Mouse (Mus musculus): ENCODE data around the gene Xrcc4. TPM values are rescaled to one million over a fixed set of nuclear protein-coding genes. Genes with fewer than 3 reads are reported as not detected.
A peak's percentile ranks its signal among the peaks of the same experiment; 100 is the strongest.
"Not testable (repeated sequence)": the region's sequence is repeated elsewhere in the genome, so short reads cannot be mapped to it uniquely, and the experiment has no call there.

The Xrcc4 gene
- polyA plus RNA-seq, 1 experiment from 2014 or later: 15.5 TPM

DNA sequence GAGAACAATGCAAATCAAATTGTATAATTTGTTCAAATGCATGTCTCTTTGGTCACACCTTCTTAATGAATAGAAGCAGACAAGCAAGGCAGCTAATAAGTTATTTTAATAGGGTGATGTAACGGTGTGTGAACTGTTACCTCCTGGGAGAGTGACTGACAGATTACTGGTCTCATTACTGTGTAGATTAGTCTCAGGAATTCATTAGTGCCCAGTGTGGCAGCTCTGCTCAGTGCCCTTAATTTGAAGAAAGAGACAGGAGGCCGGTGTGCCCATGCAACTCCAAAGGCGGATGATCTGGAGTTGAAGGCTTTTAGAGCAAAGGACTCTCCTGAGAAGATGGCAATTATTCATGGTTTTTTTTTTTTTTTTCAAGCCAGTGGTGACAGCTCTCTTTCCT is 291.7 kb downstream of the Xrcc4 start:
- 54% methylated on average over 3 of the region's 3 CpGs for WGBS
- Histone ChIP-seq H3K9ac (no peak overlapping the region), H3K27me3 (no peaks in the 10 kb centered on the region)

DNA sequence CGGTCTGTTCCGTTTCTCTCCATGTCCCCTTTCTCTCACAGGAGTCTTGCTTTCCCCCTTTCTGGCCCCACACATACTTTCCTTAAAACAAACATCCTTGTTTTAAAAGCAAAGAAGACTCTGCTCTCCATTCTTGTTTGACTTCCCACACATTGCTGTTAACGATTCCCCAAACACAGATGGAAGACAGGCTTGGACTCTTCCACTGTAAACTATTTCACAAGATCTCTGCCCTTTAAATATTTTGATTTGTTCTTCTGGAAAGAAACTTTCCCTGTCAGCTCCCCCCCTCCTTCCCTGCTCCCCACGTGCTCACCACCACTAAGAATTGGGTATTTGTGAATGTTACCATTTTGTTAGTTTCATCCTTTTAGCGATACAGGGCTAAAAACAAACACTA is 297.9 kb downstream of the Xrcc4 start:
- Histone ChIP-seq H3K27ac (no peak overlapping the region), H3K4me2 (no peak overlapping the region), H3K4me3 (no peak overlapping the region), H3K36me3 (no peaks in the 10 kb centered on the region), H3K9me3 (no peaks in the 10 kb centered on the region), H3K27me3 (no peaks in the 10 kb centered on the region), H3K4me1 (peaks cover 8% of the 10 kb centered on the region; the same call in 1 of the 2 replicates), H3K9ac (no peak overlapping the region)
- no peak for ATAC-seq (ENCODE audit: borderline replicate concordance, extremely low read depth, low FRiP score, low TSS enrichment)
- 24% methylated on average over 5 of the region's 5 CpGs for WGBS

More for the DNA sequence above, 291.7 kb downstream of the Xrcc4 start:
- Histone ChIP-seq H3K4me3 (no peak overlapping the region), H3K36me3 (no peaks in the 10 kb centered on the region), H3K4me1 (no peaks in the 10 kb centered on the region), H3K27ac (no peak overlapping the region), H3K9me3 (no peaks in the 10 kb centered on the region), H3K4me2 (no peak overlapping the region)
- no peak for ATAC-seq (ENCODE audit: borderline replicate concordance, extremely low read depth, low FRiP score, low TSS enrichment)

DNA sequence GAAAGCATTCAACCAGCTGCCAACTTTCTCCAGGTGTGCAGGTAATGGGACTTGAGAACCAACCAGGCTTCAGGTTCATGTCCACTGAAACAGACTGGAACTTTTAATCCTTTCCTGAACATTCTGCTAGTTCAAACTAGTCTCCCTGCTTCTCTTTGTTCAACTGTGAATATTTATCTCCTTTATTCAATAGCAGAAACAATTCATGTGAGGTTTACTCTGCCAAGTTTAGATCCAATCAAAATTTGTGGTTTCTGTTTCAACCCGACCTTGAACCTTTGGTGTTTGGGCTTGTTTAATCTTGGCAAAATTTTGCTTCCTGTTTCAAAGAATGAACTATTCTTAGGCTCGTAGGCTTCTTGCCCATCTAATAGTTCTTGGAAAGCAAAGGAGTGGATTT is 306.5 kb downstream of the Xrcc4 start:
- no peaks in the 10 kb centered on the region for H3K9me3 ChIP-seq
- H3K27ac ChIP-seq: no peak overlapping the region
- no peak overlapping the region for H3K4me2 ChIP-seq
- ATAC-seq (ENCODE audit: borderline replicate concordance, extremely low read depth, low FRiP score, low TSS enrichment): no peak
- no peaks in the 10 kb centered on the region for H3K4me1 ChIP-seq
- H3K9ac ChIP-seq: no peak overlapping the region
- H3K27me3 ChIP-seq: no peaks in the 10 kb centered on the region
- 24% methylated on average over 2 of the region's 2 CpGs for WGBS
- no peaks in the 10 kb centered on the region for H3K36me3 ChIP-seq
- H3K4me3 ChIP-seq: no peak overlapping the region

DNA sequence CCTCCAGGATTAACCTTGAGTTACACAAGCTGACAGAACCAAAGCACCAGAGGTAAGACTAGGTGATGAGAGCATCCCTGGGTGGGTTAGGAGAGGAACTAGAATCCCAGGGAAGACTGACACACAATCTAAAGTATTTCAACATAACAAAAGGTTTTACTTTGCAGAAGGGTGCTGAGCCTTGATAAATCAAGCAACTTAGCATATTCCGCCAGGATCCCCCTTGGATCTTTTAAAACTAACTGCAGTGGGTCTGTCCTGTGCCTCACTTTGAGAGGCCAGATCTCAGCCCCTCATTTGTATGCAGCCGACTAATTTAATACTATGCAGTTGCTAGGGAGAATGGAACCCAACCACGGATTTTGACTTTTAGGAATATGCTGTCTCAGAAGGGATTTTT is 309.1 kb downstream of the Xrcc4 start:
- H3K4me2 ChIP-seq: no peak overlapping the region
- H3K36me3 ChIP-seq: no peaks in the 10 kb centered on the region
- no peak overlapping the region for H3K9ac ChIP-seq
- 69% methylated on average over 3 of the region's 3 CpGs for WGBS
- H3K27me3 ChIP-seq: no peaks in the 10 kb centered on the region
- no peaks in the 10 kb centered on the region for H3K9me3 ChIP-seq
- no peak overlapping the region for H3K27ac ChIP-seq
- H3K4me3 ChIP-seq: no peak overlapping the region
- H3K4me1 ChIP-seq: no peaks in the 10 kb centered on the region
- no peak for ATAC-seq (ENCODE audit: borderline replicate concordance, extremely low read depth, low FRiP score, low TSS enrichment)

DNA sequence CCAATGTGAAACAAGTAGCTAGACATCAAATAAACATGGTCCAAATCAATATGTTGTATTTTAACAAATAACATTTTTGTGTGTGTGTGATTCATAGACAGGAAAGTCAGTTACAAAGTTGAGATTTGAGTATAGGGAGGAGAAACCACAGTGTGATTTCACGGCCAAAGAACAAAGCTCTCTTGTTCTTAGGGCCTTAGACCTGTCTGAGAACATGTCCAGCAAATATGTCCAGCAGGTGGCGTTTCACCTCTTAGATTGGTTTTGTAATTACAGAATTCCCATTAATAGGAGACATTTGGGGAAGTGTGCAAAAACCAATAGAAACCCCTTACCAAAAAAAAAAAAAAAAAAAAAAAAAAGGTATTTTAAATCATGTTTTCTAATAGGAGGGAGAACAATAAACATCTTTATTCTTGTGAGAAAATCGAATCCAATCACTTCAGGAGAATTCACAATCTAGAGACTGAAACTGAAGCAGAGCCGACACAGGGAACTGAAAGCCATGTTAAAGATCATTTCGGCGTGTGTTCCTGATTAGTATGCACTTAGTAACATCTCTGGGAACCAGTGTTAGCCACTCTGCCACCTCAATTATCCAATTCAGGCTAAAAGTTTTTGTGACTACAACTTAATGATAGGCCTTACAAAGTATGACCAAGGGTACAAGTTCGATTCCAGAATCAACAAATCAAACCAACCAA is 310.0 kb downstream of the Xrcc4 start:
- Histone ChIP-seq H3K4me1 (no peaks in the 10 kb centered on the region), H3K36me3 (no peaks in the 10 kb centered on the region), H3K4me2 (no peak overlapping the region), H3K9me3 (no peaks in the 10 kb centered on the region), H3K4me3 (no peak overlapping the region), H3K27me3 (no peaks in the 10 kb centered on the region), H3K27ac (no peak overlapping the region), H3K9ac (no peak overlapping the region)
- no peak for ATAC-seq (ENCODE audit: borderline replicate concordance, extremely low read depth, low FRiP score, low TSS enrichment)
- 64% methylated on average over 7 of the region's 7 CpGs for WGBS

DNA sequence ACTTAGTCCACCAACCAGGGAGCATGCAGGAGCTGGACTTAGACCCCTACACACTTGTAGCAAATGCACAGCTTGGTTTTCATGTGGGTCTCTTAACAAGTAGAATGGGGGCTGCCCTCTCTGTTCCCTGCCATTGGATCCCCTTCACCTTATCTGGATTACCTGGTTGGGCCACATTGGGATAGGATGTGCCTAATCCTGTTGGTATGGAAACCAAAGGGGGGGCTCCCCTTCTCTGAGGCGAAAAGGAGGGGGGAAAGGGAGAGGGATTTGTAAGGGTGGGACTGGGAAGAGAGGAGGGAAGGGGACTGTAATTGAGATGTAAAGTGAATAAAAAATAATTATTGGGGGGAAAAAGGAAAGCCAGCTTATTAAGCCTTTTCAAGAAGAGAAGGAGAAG is 311.6 kb downstream of the Xrcc4 start:
- no peak overlapping the region for H3K4me2 ChIP-seq
- H3K9me3 ChIP-seq: no peaks in the 10 kb centered on the region
- no peaks in the 10 kb centered on the region for H3K27me3 ChIP-seq
- H3K9ac ChIP-seq: no peak overlapping the region
- no peak overlapping the region for H3K4me3 ChIP-seq
- H3K36me3 ChIP-seq: no peaks in the 10 kb centered on the region
- H3K27ac ChIP-seq: no peak overlapping the region
- ATAC-seq (ENCODE audit: borderline replicate concordance, extremely low read depth, low FRiP score, low TSS enrichment): no peak
- 64% methylated on average over 1 of the region's 1 CpGs for WGBS
- H3K4me1 ChIP-seq: no peaks in the 10 kb centered on the region

DNA sequence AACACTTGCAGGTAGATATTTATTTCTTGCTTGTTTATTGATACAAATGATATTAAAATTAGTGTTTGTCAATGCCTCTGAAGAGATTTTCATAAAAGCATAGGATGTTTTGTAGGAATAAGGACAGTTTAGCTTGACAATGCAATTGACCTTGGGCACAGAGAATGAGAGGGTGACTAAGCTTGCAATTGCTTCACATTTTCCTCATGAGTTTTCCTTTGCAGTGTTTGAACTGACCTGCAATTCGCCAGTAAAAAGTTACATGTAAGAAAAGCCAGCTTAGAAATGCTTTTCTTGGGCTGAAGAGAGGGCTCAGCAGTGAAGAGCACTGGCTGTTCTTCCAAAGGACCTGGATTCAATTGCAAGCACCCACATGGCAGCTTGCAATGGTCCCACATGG is 312.3 kb downstream of the Xrcc4 start:
- Histone ChIP-seq H3K27me3 (no peaks in the 10 kb centered on the region), H3K9ac (no peak overlapping the region), H3K9me3 (no peaks in the 10 kb centered on the region), H3K36me3 (no peaks in the 10 kb centered on the region), H3K4me1 (no peaks in the 10 kb centered on the region), H3K27ac (no peak overlapping the region), H3K4me3 (no peak overlapping the region), H3K4me2 (no peak overlapping the region)
- no peak for ATAC-seq (ENCODE audit: borderline replicate concordance, extremely low read depth, low FRiP score, low TSS enrichment)
- WGBS: 82% methylated on average over 1 of the region's 1 CpGs

DNA sequence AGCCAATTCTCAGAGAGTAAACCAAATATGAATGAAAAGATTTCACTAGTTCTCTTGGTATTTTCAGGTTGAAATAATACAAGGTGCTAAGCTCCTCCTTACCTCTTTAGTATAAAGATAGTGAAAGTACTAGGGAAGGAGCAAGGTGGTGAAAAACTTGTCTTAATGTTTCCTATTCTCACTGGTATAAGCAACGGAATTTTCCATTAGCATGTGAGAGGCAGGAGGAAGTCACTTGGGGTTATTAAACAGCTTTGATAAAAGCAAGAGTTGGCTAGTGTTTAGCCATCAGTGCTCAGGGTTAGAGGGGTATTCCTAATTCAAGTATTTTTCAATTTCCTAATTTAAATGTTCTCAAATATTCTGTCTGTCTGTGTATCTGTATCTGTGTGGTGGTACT is 322.9 kb downstream of the Xrcc4 start:
- Histone ChIP-seq H3K4me3 (no peak overlapping the region), H3K27me3 (no peaks in the 10 kb centered on the region), H3K36me3 (no peaks in the 10 kb centered on the region), H3K4me2 (no peak overlapping the region), H3K9me3 (no peaks in the 10 kb centered on the region), H3K9ac (no peak overlapping the region), H3K4me1 (no peaks in the 10 kb centered on the region), H3K27ac (no peak overlapping the region)
- WGBS: 52% methylated on average over 1 of the region's 1 CpGs
- ATAC-seq (ENCODE audit: borderline replicate concordance, extremely low read depth, low FRiP score, low TSS enrichment): no peak

DNA sequence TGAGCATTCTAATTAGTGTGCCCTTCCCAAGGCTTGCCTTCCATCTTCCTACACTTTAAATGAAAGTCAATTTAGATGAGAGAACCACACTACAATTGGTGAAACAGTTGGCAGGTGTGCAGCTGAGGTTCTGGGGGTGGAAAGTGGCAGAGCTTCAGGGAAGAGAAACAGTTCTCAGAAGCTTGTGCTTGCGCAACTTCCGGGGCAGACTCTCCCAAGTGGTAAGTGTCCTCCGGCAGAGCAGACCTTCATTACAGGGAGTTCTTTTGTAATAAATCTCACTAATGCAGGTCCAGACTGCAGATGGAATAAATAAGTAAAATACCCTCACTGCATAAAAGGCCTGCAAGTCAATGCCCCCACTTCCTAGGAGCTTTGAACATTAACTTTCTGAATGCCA is 323.4 kb downstream of the Xrcc4 start:
- Histone ChIP-seq H3K9me3 (no peaks in the 10 kb centered on the region), H3K4me3 (no peak overlapping the region), H3K4me2 (no peak overlapping the region), H3K27me3 (no peaks in the 10 kb centered on the region), H3K27ac (no peak overlapping the region), H3K4me1 (no peaks in the 10 kb centered on the region), H3K36me3 (no peaks in the 10 kb centered on the region), H3K9ac (no peak overlapping the region)
- no peak for ATAC-seq (ENCODE audit: borderline replicate concordance, extremely low read depth, low FRiP score, low TSS enrichment)
- WGBS: 84% methylated on average over 3 of the region's 3 CpGs

DNA sequence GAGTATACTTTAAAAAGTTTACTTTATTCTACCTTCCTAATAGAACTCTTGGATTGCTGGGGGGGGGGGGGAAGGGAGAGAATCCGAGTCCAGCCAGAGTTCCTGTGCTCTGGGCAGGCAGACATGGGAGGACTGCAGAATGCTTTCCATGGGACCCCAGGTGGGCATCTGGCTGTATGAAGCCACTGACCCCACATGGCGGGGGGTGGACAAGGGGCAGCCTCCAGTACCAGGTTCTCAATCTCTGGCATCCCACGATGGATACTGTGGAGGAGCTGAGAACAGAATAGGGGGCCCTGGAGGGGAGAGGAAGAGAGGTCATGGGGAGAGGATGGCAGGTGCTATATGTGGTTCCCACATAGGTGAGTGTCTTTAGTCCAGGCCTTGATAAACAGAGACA is 327.1 kb downstream of the Xrcc4 start:
- Histone ChIP-seq H3K27me3 (no peaks in the 10 kb centered on the region), H3K4me3 (no peak overlapping the region)
- 75% methylated on average over 3 of the region's 3 CpGs for WGBS

DNA sequence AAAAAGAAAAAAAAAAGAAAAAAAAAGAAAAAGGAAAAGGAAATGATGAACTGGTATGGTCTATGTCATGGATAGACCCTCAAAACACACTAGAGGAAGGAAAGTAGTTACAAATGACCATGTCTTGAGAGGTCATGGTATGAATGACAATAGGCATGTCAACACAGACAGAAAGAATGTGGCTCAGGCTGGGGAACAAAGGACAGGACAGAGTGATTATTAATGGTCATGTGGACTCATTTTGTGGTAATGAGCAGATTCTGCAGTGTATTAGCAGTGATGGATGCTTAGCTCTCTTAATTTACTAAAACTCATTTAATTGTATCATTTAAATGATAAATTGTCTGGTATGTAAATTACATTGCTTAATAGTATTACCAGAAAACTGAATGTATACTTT is 333.1 kb downstream of the Xrcc4 start:
- Histone ChIP-seq H3K4me1 (no peaks in the 10 kb centered on the region), H3K27me3 (no peaks in the 10 kb centered on the region), H3K4me2 (no peak overlapping the region), H3K36me3 (no peaks in the 10 kb centered on the region), H3K4me3 (no peak overlapping the region), H3K9me3 (no peaks in the 10 kb centered on the region), H3K27ac (no peak overlapping the region), H3K9ac (no peak overlapping the region)
- no peak for ATAC-seq (ENCODE audit: borderline replicate concordance, extremely low read depth, low FRiP score, low TSS enrichment)

More for the DNA sequence above, 327.1 kb downstream of the Xrcc4 start:
- H3K9ac ChIP-seq: no peak overlapping the region
- no peak overlapping the region for H3K4me2 ChIP-seq
- no peak overlapping the region for H3K27ac ChIP-seq
- no peak for ATAC-seq (ENCODE audit: borderline replicate concordance, extremely low read depth, low FRiP score, low TSS enrichment)
- no peaks in the 10 kb centered on the region for H3K36me3 ChIP-seq
- H3K9me3 ChIP-seq: no peaks in the 10 kb centered on the region
- no peaks in the 10 kb centered on the region for H3K4me1 ChIP-seq

DNA sequence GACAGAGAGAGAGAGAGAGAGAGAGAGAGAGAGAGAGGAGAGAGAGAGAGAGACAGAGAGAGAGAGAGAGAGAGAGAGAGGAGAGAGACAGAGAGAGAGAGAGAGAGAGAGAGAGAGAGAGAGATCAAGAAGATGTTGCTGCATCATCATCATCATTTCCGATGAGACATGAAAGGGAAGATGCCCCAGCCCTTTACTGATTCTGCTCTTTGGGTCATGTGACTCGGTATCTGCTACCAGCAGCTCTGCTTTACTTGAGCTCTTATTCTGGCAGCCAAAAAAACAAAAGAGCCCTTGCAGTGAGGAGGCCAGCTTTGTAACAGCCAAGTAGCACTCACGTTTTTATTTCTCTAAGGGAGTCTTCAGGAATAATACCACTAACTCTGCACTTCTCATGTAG is 338.8 kb downstream of the Xrcc4 start:
- H3K4me3 ChIP-seq; H3K9me3 ChIP-seq; H3K36me3 ChIP-seq; H3K27me3 ChIP-seq; H3K4me2 ChIP-seq; H3K4me1 ChIP-seq; ATAC-seq (ENCODE audit: borderline replicate concordance, extremely low read depth, low FRiP score, low TSS enrichment); H3K9ac ChIP-seq; H3K27ac ChIP-seq: not testable (repeated sequence)
- 26% methylated on average over 3 of the region's 3 CpGs for WGBS

DNA sequence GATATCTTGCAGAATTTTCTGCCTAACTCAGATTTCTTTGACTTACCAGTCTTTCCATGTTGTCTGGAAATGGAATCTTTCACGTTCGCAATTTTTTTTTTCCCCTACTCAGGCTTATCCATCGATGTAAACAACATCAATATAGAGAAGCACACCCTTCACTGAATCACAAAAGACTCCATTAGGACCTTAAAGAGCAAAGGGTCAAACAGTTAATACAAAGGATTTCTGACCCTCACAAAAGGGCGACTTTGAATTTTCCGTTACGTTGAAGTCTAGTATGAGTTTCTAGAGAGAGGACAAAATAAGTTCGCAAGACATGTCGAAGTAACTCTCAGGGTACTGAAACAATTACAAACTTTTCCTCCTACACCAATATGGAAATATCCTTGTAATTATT is 346.2 kb downstream of the Xrcc4 start:
- Histone ChIP-seq H3K27me3 (no peaks in the 10 kb centered on the region), H3K4me2 (peak overlapping the region; percentile 84), H3K4me1 (peaks cover 11% of the 10 kb centered on the region), H3K4me3 (peak overlapping the region; percentile 61), H3K9me3 (no peaks in the 10 kb centered on the region), H3K9ac (peak overlapping the region; percentile 64; the same call in 1 of the 2 replicates), H3K36me3 (no peaks in the 10 kb centered on the region), H3K27ac (no peak overlapping the region)
- no peak for ATAC-seq (ENCODE audit: borderline replicate concordance, extremely low read depth, low FRiP score, low TSS enrichment)
- WGBS: 22% methylated on average over 8 of the region's 8 CpGs
